Mouse (Mus musculus) kidney, postnatal 0 days (tissue): Measurements from ENCODE around the gene Kif1b. TPM values are rescaled to one million over a fixed set of nuclear protein-coding genes. Genes with fewer than 3 reads are reported as not detected.
"Not testable (repeated sequence)": the region's sequence is repeated elsewhere in the genome, so short reads cannot be mapped to it uniquely, and the experiment has no call there.

ENCODE experiments used
- ATAC-seq: fragments of 200-750 bp; cut with Nextera tagmentation; replicated peaks from 2 replicates; pipeline ENCODE4 v1.8.0; 2017; ENCODE audit warnings: low read depth, moderate number of reproducible peaks, moderate TSS enrichment, moderate library complexity; ENCODE audit not compliant: low FRiP score
- DNase-seq: peaks from one replicate; pipeline ENCODE4 v3.0.0-alpha.2; 2016; ENCODE audit warnings: low spot score
- H3K27ac ChIP-seq: fragments of 300-500 bp; sonication (generic); 2 replicates; pipeline ENCODE4 v1.5.1; 2014; ENCODE audit warnings: mild to moderate bottlenecking
- H3K27me3 ChIP-seq: fragments of 300-500 bp; sonication (generic); 2 replicates; pipeline ENCODE4 v1.6.1; 2014; ENCODE audit warnings: low read length, mixed read lengths; ENCODE audit not compliant: insufficient read depth
- H3K36me3 ChIP-seq: fragments of 300-500 bp; sonication (generic); 2 replicates; pipeline ENCODE4 v1.6.1; 2014; ENCODE audit warnings: low read length, mixed read lengths; ENCODE audit not compliant: insufficient read depth
- H3K4me1 ChIP-seq: fragments of 300-500 bp; sonication (generic); replicated peaks from 2 replicates; pipeline ENCODE4 v1.6.1; 2014; ENCODE audit warnings: antibody characterized with exemption, low read length, mixed read lengths; ENCODE audit not compliant: insufficient read depth
- H3K4me2 ChIP-seq: fragments of 300-500 bp; sonication (generic); 2 replicates; pipeline ENCODE4 v1.6.1; 2014; ENCODE audit warnings: mild to moderate bottlenecking, low read length, moderate library complexity, mixed read lengths
- H3K4me3 ChIP-seq: fragments of 300-500 bp; sonication (generic); replicated peaks from 2 replicates; pipeline ENCODE4 v1.5.1; 2014; ENCODE audit warnings: low read depth, low read length
- H3K9ac ChIP-seq: fragments of 300-500 bp; sonication (generic); 2 replicates; pipeline ENCODE4 v1.6.1; 2014; ENCODE audit warnings: low read depth, low read length
- H3K9me3 ChIP-seq: fragments of 300-500 bp; sonication (generic); replicated peaks from 2 replicates; pipeline ENCODE4 v1.6.1; 2016; ENCODE audit warnings: low read length, inconsistent platforms, mixed read lengths
- CTCF ChIP-seq: IDR thresholded peaks from 2 replicates; pipeline ENCODE4 v1.5.1; 2016; ENCODE audit warnings: antibody characterized with exemption, low read depth, mild to moderate bottlenecking, moderate library complexity
- WGBS: fragments of 180-500 bp; shearing (Covaris S2); extraction: QIAGEN DNeasy Blood & Tissue Kit; methylation state at CpG from one replicate; pipeline ENCODE4 v1.1.7; 2014; 5-methylcytosine and 5-hydroxymethylcytosine counted together
- polyA plus RNA-seq: library from polyadenylated mRNA; unstranded; fragments of >200 nt; fragmentation: Nextera tagmentation; extraction: Ambion mirVana; gene quantifications from 2 replicates; pipeline ENCODE4 v1.2.1, GENCODE M21; 2015

The Kif1b gene
- polyA plus RNA-seq, 1 experiment from 2014 or later: 19.9 TPM

DNA sequence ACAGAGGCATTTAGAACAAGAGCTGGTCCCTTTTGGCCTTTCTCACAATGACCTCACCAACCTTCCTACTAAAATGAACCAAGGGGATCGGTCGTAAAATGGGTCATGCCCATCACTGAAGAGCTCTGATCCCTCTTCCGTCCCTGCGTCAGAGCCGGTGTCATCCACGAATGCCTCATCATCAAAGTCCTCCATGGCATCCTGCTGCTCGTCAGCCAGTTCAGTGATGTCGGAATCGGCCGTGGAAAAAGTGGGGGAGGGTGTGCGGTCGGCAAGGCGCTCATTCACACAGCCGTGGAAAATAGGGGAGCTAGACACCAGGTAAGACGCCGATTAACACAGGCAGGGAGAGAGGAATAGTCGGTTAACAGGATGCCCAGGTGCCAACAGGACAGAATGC is 87.0 kb downstream of the Kif1b start:
- H3K4me1 ChIP-seq: no peaks in the 10 kb centered on the region
- no peak overlapping the region for H3K9ac ChIP-seq
- ATAC-seq (no peak), DNase-seq (no peak)
- WGBS: 65% methylated on average over 17 of the region's 17 CpGs
- no peaks in the 10 kb centered on the region for H3K27me3 ChIP-seq
- no peak overlapping the region for H3K27ac ChIP-seq
- no peak overlapping the region for H3K4me3 ChIP-seq
- H3K9me3 ChIP-seq: no peaks in the 10 kb centered on the region
- no peak overlapping the region for H3K4me2 ChIP-seq
- no peak for TF ChIP-seq CTCF
- H3K36me3 ChIP-seq: peaks cover 37% of the 10 kb centered on the region; the same call in 1 of the 2 replicates

DNA sequence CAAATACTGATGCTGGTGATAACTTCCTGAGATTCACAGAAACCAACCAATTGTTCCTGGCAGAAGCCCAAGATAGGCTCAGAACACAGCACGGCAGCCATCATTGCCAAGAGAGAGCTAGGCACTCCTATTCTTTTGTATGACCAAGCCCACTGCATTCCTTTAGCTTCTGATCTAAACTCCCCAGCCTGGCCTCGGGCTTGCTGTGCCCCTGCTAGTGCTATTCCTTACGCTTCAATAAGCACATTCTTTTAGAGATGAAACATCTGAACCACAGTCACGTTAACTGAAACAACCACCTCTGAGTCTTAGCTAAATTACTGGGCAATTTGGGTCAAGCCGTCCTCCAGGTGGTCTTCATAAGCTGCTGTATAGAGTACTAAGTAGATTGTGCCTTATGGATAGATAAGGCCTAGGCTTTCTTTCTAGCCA is 87.4 kb downstream of the Kif1b start:
- ATAC-seq: no peak; the same call in 1 of the 2 replicates
- peaks cover 37% of the 10 kb centered on the region; the same call in 1 of the 2 replicates for H3K36me3 ChIP-seq
- no peak overlapping the region for H3K4me3 ChIP-seq
- no peaks in the 10 kb centered on the region for H3K9me3 ChIP-seq
- DNase-seq: peak; percentile 61
- no peak for TF ChIP-seq CTCF
- 0 out of 2 replicates have a peak overlapping the region, but pooled peaks have one; percentile 31 for H3K27ac ChIP-seq
- no peak overlapping the region for H3K9ac ChIP-seq
- 33% methylated on average over 5 of the region's 5 CpGs for WGBS
- H3K4me1 ChIP-seq: no peaks in the 10 kb centered on the region
- H3K4me2 ChIP-seq: no peak overlapping the region
- no peaks in the 10 kb centered on the region for H3K27me3 ChIP-seq

DNA sequence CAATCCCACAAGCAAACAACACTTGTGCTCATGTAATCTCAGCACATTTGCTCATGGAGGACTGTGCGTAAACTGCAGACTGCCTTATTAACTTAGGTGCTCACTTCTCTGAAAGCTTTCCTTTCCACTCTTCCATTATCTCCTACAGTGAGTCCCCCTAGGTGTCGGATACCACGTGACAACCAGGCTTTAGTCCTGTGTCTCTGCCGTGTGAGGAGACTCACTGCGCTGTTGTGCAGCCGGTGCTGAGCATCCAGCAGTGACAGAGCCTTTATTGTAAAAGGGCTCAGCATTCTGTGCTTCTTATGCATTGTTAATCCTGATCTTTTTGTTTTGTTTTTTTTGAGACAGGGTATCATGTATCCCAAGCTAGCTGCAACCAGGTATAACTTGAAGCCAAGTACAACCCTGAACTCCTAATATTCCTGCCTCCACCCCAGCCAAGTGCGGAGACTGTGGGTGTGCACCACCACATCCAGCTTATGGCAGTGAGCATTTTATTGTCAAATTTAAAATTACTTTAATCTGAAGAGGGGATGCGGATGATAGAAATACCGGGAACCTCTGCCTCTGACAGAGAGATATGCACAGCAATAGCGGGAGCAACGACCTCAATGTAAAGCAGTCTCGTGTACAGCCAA is 88.0 kb downstream of the Kif1b start:
- ATAC-seq (no peak), DNase-seq (no peak)
- Histone ChIP-seq H3K4me1 (no peaks in the 10 kb centered on the region), H3K9ac (no peak overlapping the region), H3K27ac (no peak overlapping the region), H3K9me3 (no peaks in the 10 kb centered on the region), H3K36me3 (peaks cover 36% of the 10 kb centered on the region; the same call in 1 of the 2 replicates), H3K27me3 (no peaks in the 10 kb centered on the region), H3K4me3 (no peak overlapping the region), H3K4me2 (no peak overlapping the region)
- TF ChIP-seq CTCF: no peak
- 64% methylated on average over 12 of the region's 12 CpGs for WGBS

GRCm38 (mm10) chr4:149218476-149218875 is 89.0 kb downstream of the Kif1b start:
- no peaks in the 10 kb centered on the region for H3K9me3 ChIP-seq
- no peak overlapping the region for H3K4me2 ChIP-seq
- H3K36me3 ChIP-seq: peaks cover 38% of the 10 kb centered on the region; the same call in 1 of the 2 replicates
- H3K4me1 ChIP-seq: no peaks in the 10 kb centered on the region
- WGBS: 90% methylated on average over 5 of the region's 5 CpGs
- H3K9ac ChIP-seq: no peak overlapping the region
- DNase-seq (no peak), ATAC-seq (no peak)
- no peak overlapping the region for H3K27ac ChIP-seq
- H3K27me3 ChIP-seq: no peaks in the 10 kb centered on the region
- H3K4me3 ChIP-seq: no peak overlapping the region
- TF ChIP-seq CTCF: no peak

- 83% methylated on average over 9 of the region's 9 CpGs for WGBS
- no peak for DNase-seq
- H3K36me3 ChIP-seq: peaks cover 33% of the 10 kb centered on the region; the same call in 1 of the 2 replicates
These were observed 91.5 kb downstream of the Kif1b start for GRCm38 (mm10) chr4:149215982-149216381.

DNA sequence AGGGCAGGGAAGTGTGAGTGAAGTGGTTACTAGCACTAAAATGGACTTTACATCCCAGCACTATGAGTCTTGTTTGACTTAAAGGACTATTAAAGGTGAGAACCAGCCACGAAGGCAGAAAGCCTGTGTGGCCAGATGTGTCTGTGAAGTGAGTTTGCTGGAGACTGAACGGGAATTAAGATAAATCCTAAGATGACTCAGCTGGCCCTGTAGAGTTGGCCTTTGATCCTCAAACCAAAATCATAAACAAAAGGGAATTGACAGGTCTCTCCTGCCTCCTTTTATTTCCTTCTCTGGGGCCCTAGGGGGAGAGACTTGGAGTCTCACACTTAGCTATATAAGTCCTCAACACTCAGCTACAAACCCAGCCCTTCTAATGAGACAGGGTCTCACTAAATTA is 92.1 kb downstream of the Kif1b start:
- TF ChIP-seq CTCF: no peak
- no peak overlapping the region for H3K27ac ChIP-seq
- no peak overlapping the region for H3K4me3 ChIP-seq
- no peaks in the 10 kb centered on the region for H3K27me3 ChIP-seq
- no peaks in the 10 kb centered on the region for H3K4me1 ChIP-seq
- DNase-seq (no peak), ATAC-seq (no peak)
- H3K4me2 ChIP-seq: no peak overlapping the region
- H3K9me3 ChIP-seq: no peaks in the 10 kb centered on the region
- 34% methylated on average over 2 of the region's 2 CpGs for WGBS
- peaks cover 33% of the 10 kb centered on the region; the same call in 1 of the 2 replicates for H3K36me3 ChIP-seq
- H3K9ac ChIP-seq: no peak overlapping the region

More at GRCm38 (mm10) chr4:149215982-149216381, 91.5 kb downstream of the Kif1b start:
- Histone ChIP-seq H3K4me2 (no peak overlapping the region), H3K27me3 (no peaks in the 10 kb centered on the region), H3K4me3 (no peak overlapping the region), H3K9ac (no peak overlapping the region), H3K4me1 (no peaks in the 10 kb centered on the region), H3K9me3 (no peaks in the 10 kb centered on the region), H3K27ac (no peak overlapping the region)
- TF ChIP-seq CTCF: no peak
- ATAC-seq: no peak

DNA sequence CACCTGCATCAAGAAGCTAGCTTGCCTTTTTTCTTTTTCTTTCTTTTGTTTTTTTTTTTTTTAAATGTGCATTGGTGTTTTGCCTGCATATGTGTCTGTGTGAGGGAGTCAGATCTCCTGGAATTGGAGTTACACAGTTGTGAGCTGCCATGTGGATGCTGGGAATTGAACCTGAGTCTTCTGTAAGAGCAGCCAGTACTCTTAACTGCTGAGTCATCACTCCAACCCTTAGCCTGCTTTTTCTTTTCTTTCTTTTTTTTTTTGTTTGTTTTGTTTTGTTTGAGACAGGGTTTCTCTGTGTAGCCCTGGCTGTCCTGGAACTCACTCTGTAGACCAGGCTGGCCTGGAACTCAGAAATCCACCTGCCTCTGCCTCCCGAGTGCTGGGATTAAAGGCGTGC is 93.0 kb downstream of the Kif1b start:
- H3K36me3 ChIP-seq: peaks cover 38% of the 10 kb centered on the region; the same call in 1 of the 2 replicates
- ATAC-seq, DNase-seq: not testable (repeated sequence)

More for the DNA sequence above, 93.0 kb downstream of the Kif1b start:
- WGBS: 100% methylated on average over 2 of the region's 2 CpGs
- not testable (repeated sequence) for H3K9me3 ChIP-seq, H3K4me3 ChIP-seq, H3K4me2 ChIP-seq, H3K4me1 ChIP-seq, H3K27me3 ChIP-seq, H3K27ac ChIP-seq, H3K9ac ChIP-seq
